Mouse (Mus musculus) neural tube, embryonic 15.5 days (tissue): ENCODE measurements at regions not wholly inside any gene's neighbourhood (a gene's known extent, or its start where the extent isn't known, plus 50 kb on each side); places are given as distances from the start of the nearest gene placed in this dataset.

ENCODE experiments used
- ATAC-seq: fragments of 200-750 bp; cut with Nextera tagmentation; 2 replicates; pipeline ENCODE4 v1.8.0; 2017; ENCODE audit warnings: mild to moderate bottlenecking, moderate TSS enrichment, moderate library complexity; ENCODE audit not compliant: low FRiP score
- H3K27ac ChIP-seq: fragments of 300-500 bp; sonication (generic); replicated peaks from 2 replicates; pipeline ENCODE4 v1.5.1; 2015; ENCODE audit warnings: mild to moderate bottlenecking, inconsistent platforms
- H3K27me3 ChIP-seq: fragments of 300-500 bp; sonication (generic); replicated peaks from 2 replicates; pipeline ENCODE4 v1.6.1; 2015; ENCODE audit warnings: inconsistent platforms
- H3K36me3 ChIP-seq: fragments of 300-500 bp; sonication (generic); 2 replicates; pipeline ENCODE4 v1.6.1; 2015; ENCODE audit warnings: inconsistent platforms
- H3K4me1 ChIP-seq: fragments of 300-500 bp; sonication (generic); 2 replicates; pipeline ENCODE4 v1.6.1; 2015; ENCODE audit warnings: inconsistent platforms
- H3K4me2 ChIP-seq: fragments of 300-500 bp; sonication (generic); 2 replicates; pipeline ENCODE4 v1.6.1; 2015; ENCODE audit warnings: inconsistent platforms, mild to moderate bottlenecking, moderate library complexity
- H3K4me3 ChIP-seq: fragments of 300-500 bp; sonication (generic); replicated peaks from 2 replicates; pipeline ENCODE4 v1.5.1; 2015; ENCODE audit warnings: mild to moderate bottlenecking, inconsistent platforms
- H3K9ac ChIP-seq: fragments of 300-500 bp; sonication (generic); replicated peaks from 2 replicates; pipeline ENCODE4 v1.6.1; 2015; ENCODE audit warnings: mild to moderate bottlenecking, inconsistent platforms
- H3K9me3 ChIP-seq: fragments of 300-500 bp; sonication (generic); replicated peaks from 2 replicates; pipeline ENCODE4 v1.6.1; 2016; ENCODE audit warnings: inconsistent platforms
- WGBS: fragments of 180-500 bp; shearing (Covaris S2); methylation state at CpG from one replicate; pipeline ENCODE4 v1.1.7; 2015; ENCODE audit warnings: mixed read lengths; 5-methylcytosine and 5-hydroxymethylcytosine counted together

DNA sequence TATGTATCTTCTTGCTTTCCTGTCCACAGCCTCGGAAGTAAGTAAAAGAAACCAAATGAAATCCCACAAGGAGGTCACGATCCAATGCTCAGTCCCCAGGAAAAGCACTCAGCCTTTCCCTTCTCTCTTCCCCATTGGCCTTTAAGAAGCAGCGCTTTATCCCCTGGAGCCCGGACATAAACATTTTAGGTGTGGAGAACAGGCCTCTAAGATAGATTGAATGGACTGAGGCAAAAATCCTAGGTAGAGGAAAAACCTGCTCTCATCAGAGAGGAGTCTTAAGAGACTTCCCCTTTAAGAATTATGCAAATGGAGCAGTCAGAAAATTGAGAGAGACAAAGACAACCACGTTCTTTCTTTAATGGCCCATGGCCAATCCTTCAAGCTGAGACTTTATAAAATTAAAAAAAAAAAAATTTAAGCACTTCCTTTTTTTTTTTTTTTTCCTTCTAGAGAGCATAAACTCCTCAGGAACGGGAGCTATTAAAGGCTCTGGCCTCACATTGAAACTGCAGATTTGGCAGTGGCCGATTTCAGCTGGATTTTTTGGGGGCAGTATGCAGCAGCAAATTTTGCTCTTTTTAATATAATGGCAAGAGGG is 1020.5 kb downstream of the 9330182O14Rik start:
- H3K4me3 ChIP-seq = peak overlapping the region; percentile 28
- ATAC-seq = no peak
- peaks cover 16% of the 10 kb centered on the region for H3K4me1 ChIP-seq
- H3K9ac ChIP-seq = no peak overlapping the region
- no peaks in the 10 kb centered on the region for H3K27me3 ChIP-seq
- peak overlapping the region; percentile 59 for H3K4me2 ChIP-seq
- H3K36me3 ChIP-seq = no peaks in the 10 kb centered on the region
- WGBS = 35% methylated on average over 7 of the region's 7 CpGs
- H3K27ac ChIP-seq = no peak overlapping the region
- no peaks in the 10 kb centered on the region for H3K9me3 ChIP-seq

DNA sequence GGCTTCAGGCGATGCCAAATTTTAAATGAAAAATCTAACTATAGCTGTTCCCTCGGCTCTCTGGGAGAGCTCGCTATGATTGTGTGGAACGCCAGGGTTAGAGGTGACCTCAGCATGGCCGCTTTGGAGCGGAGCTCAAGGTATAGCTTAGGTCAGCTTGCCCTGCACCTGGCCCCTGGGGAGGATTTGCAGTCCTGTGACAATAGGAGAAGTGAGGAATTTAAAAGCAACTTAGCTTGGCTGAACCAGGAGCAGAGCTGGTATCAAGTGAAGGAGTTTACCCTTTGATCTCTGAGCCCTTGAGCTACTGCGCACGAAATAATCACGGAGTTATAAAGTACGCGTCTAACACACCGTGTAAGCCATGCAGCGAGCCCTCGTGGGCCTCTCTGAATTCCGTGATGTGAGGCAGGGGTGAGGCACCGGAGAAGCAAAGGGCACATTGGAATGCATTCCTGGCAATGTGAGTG is 1021.0 kb downstream of the 9330182O14Rik start:
- Histone ChIP-seq H3K27ac (0 out of 2 replicates have a peak overlapping the region, but pooled peaks have one; percentile 7), H3K27me3 (no peaks in the 10 kb centered on the region), H3K9me3 (no peaks in the 10 kb centered on the region), H3K9ac (peak overlapping the region; percentile 36; the same call in 1 of the 2 replicates), H3K4me2 (peak overlapping the region; percentile 59), H3K4me1 (peaks cover 16% of the 10 kb centered on the region), H3K36me3 (no peaks in the 10 kb centered on the region), H3K4me3 (peak overlapping the region; percentile 28)
- WGBS = 7% methylated on average over 16 of the region's 16 CpGs
- ATAC-seq = peak; percentile 75

DNA sequence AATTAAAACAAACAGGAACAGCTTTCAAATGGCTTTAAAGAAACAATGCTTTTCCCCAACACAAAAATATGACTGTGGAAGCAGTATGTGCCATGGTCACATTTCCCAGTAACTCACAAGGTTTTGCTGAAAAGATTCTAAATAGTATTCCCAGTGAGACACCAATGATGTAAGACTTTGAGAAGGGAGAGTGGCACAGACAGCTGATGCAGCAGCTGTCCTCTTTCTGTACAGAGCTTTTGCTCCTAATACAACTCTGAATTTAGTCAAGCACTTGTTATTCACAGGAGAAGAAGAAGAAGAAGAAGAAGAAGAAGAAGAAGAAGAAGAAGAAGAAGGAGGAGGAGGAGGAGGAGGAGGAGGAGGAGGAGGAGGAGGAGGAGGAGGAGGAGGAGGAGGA is 1023.6 kb downstream of the 9330182O14Rik start:
- ATAC-seq = no peak
- peaks cover 16% of the 10 kb centered on the region for H3K4me1 ChIP-seq
- no peak overlapping the region for H3K4me2 ChIP-seq
- no peak overlapping the region for H3K9ac ChIP-seq
- no peak overlapping the region for H3K4me3 ChIP-seq
- H3K27ac ChIP-seq = no peak overlapping the region
- H3K9me3 ChIP-seq = no peaks in the 10 kb centered on the region
- no peaks in the 10 kb centered on the region for H3K27me3 ChIP-seq
- H3K36me3 ChIP-seq = no peaks in the 10 kb centered on the region

DNA sequence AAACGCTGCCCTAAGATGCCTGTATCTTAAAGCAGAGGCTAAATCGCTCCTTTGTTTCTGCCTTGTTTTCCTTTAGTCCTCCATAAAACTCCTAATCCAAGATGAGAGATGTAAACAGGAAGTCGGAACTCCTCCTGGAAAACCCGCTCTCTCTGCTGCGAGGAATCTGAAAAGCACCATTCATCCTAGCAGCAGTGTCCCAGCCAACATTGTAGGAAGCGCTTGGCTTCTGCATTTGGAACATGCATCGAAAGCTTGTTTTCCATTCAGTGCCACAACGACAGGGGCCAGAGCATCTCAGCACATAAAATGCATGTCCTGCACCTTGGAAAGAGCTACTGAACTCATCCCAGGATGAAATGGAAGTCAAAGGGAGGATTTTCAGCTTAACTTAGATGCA is 1028.1 kb downstream of the 9330182O14Rik start:
- Histone ChIP-seq H3K4me3 (no peak overlapping the region), H3K36me3 (no peaks in the 10 kb centered on the region), H3K4me1 (0 out of 2 replicates have a peak, but pooled peaks cover 3% of the 10 kb centered on the region), H3K9me3 (no peaks in the 10 kb centered on the region), H3K4me2 (peak overlapping the region; percentile 28; the same call in 1 of the 2 replicates), H3K27me3 (no peaks in the 10 kb centered on the region), H3K9ac (no peak overlapping the region), H3K27ac (no peak overlapping the region)
- no peak; the same call in 1 of the 2 replicates for ATAC-seq
- WGBS = 41% methylated on average over 8 of the region's 8 CpGs

DNA sequence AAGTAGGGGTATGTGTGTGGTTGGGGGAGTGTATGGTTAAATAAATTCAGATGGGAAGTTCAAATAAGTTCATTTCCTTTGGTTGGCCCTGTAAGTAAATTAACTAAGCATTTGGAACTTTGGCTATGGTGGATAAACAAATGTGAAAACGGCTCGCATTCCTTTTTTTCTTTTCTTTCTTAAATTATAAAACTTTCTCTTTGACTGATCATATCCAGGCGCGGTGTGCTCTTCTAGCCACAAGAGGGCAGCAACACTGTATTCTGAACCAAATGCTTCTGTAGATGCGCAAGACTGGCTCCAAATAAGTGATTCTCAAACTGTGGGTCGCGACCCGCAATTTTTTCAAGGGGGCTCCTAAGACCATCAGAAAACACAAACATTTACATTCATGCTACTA is 1028.6 kb downstream of the 9330182O14Rik start:
- WGBS = 5% methylated on average over 8 of the region's 8 CpGs
- H3K27me3 ChIP-seq = no peaks in the 10 kb centered on the region
- peak; percentile 79; the same call in 1 of the 2 replicates for ATAC-seq
- 0 out of 2 replicates have a peak, but pooled peaks cover 3% of the 10 kb centered on the region for H3K4me1 ChIP-seq
- H3K36me3 ChIP-seq = no peaks in the 10 kb centered on the region
- H3K27ac ChIP-seq = no peak overlapping the region
- no peaks in the 10 kb centered on the region for H3K9me3 ChIP-seq
- H3K4me2 ChIP-seq = peak overlapping the region; percentile 28; the same call in 1 of the 2 replicates
- no peak overlapping the region for H3K9ac ChIP-seq
- H3K4me3 ChIP-seq = no peak overlapping the region

DNA sequence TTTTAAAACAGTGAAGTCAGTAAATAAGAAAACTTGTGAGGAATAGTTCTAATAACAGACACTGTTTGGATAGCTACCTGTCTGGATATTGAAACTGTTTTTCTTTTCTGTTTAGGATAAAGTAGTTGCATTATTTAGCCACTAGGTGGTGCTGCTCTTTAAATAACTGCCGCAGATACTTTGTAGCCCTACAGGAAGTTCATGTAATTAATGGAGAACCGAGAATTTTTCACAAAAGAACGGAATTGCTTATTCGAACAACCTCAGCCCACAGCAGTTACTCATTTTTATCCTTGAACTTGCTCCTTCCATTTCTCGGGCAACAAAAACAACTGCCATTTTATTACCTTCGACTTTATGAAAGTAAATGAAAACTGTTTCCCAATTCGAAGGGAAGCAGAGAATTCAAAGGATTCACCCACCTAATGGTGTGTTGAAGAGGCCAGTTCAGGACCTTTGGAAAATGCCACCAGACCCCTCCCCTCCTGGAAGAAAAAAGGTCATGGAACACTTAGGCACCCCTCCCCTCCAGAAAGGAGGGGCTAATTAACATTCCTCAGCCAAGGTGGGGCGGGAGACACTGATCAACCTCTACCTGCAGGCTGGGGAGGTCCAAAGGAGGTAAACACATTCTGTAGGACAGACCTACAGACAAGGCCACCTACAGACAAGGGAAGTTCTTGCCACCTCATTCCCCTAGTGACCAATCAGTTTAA is 1029.6 kb downstream of the 9330182O14Rik start:
- Histone ChIP-seq H3K4me3 (peak overlapping the region; percentile 30), H3K36me3 (no peaks in the 10 kb centered on the region), H3K9me3 (no peaks in the 10 kb centered on the region), H3K4me1 (0 out of 2 replicates have a peak, but pooled peaks cover 3% of the 10 kb centered on the region), H3K4me2 (peak overlapping the region; percentile 54), H3K9ac (no peak overlapping the region), H3K27me3 (no peaks in the 10 kb centered on the region), H3K27ac (no peak overlapping the region)
- peak; percentile 67 for ATAC-seq
- WGBS = 14% methylated on average over 8 of the region's 8 CpGs

DNA sequence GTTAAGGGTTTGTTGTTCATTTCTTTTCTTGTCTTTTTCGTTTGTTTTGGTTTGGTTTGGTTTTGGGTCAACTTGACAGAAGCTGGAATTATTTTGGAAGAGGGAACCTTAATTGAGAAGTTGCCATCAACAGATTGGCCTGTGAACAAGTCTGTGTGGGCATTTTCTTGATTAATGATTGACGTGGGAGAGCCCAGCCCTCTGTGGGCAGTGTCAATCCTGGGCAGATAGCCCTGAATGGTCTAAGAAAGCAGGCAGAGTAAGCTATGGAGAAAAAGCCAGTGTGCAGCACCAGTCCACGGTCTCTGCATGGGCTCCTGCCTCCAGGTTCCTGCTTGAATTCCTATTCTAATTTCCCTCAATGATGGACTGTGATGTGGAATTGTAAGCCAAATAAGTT is 1031.4 kb downstream of the 9330182O14Rik start:
- 0 out of 2 replicates have a peak, but pooled peaks cover 3% of the 10 kb centered on the region for H3K4me1 ChIP-seq
- no peaks in the 10 kb centered on the region for H3K27me3 ChIP-seq
- H3K9me3 ChIP-seq = no peaks in the 10 kb centered on the region
- no peak for ATAC-seq
- no peak overlapping the region for H3K4me3 ChIP-seq
- H3K4me2 ChIP-seq = no peak overlapping the region
- no peaks in the 10 kb centered on the region for H3K36me3 ChIP-seq
- no peak overlapping the region for H3K27ac ChIP-seq
- 80% methylated on average over 3 of the region's 3 CpGs for WGBS
- H3K9ac ChIP-seq = no peak overlapping the region

DNA sequence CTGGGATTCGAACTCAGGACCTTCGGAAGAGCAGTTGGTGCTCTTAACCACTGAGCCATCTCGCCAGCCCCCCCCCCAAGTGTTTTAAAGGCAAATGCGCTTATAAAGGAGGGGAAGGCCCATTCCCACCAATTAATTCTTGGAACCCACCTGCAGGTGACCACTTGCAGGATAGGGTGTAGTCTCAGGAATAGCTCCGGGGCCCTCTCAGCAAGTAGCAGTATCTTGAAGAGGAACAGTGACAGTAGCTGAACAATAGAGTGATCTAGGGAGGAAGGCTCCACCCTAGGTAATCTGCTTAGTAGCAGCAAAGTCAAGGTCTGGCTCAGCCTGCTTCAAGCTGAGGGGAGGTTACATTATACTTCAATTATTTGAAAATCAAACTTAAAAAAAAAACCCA is 1056.6 kb downstream of the 9330182O14Rik start:
- H3K27ac ChIP-seq = no peak overlapping the region
- H3K36me3 ChIP-seq = no peaks in the 10 kb centered on the region
- ATAC-seq = no peak
- 78% methylated on average over 5 of the region's 5 CpGs for WGBS
- H3K27me3 ChIP-seq = no peaks in the 10 kb centered on the region
- H3K4me1 ChIP-seq = no peaks in the 10 kb centered on the region
- no peak overlapping the region for H3K4me2 ChIP-seq
- H3K9me3 ChIP-seq = no peaks in the 10 kb centered on the region
- H3K4me3 ChIP-seq = no peak overlapping the region
- H3K9ac ChIP-seq = no peak overlapping the region

DNA sequence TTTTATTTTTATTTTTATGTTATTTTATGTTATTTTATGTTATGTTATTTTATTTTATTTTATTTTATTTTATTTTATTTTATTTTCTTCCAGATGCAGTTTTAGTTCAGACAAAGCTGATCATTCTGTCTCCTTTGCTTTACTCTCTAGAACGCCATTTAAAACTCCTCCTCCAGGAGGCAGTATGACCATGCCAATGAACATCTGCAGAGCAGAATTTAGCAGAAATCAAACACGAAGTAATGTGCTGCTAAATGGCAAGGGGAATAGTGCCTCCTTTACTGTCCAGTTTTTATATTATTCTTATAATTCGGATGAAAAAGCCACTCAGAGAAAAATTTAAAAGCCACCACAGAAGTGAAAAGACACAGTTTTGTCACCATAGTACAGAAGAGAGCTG is 1059.1 kb downstream of the 9330182O14Rik start:
- 29% methylated on average over 3 of the region's 3 CpGs for WGBS
- Histone ChIP-seq H3K27me3 (no peaks in the 10 kb centered on the region), H3K27ac (no peak overlapping the region), H3K9ac (no peak overlapping the region), H3K4me3 (no peak overlapping the region), H3K4me2 (no peak overlapping the region), H3K4me1 (no peaks in the 10 kb centered on the region), H3K36me3 (no peaks in the 10 kb centered on the region), H3K9me3 (no peaks in the 10 kb centered on the region)
- ATAC-seq = peak; percentile 77

DNA sequence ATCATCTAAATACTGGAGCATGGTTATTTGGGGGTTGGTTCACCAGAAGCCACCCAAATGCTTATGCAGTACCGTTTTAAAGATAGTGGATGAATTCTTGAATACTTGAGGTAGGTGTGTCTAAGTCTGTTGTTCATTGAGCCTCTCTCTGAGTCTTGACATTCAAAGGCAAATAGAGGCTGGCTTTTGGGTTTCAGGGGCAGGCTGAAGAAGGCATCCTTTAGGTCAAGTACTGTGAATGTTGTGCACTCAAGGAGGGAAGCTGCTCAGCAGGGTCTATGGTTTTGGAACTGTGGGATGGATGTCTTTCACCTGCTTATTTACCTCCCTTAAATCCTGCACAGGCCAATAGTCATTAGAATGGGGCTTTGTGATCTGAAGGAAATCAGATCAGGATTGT is 1089.6 kb downstream of the 9330182O14Rik start:
- Histone ChIP-seq H3K9me3 (no peaks in the 10 kb centered on the region), H3K4me1 (no peaks in the 10 kb centered on the region), H3K9ac (no peak overlapping the region), H3K4me3 (no peak overlapping the region), H3K27ac (no peak overlapping the region), H3K27me3 (no peaks in the 10 kb centered on the region), H3K36me3 (no peaks in the 10 kb centered on the region), H3K4me2 (no peak overlapping the region)
- 88% methylated on average over 1 of the region's 1 CpGs for WGBS
- no peak for ATAC-seq

DNA sequence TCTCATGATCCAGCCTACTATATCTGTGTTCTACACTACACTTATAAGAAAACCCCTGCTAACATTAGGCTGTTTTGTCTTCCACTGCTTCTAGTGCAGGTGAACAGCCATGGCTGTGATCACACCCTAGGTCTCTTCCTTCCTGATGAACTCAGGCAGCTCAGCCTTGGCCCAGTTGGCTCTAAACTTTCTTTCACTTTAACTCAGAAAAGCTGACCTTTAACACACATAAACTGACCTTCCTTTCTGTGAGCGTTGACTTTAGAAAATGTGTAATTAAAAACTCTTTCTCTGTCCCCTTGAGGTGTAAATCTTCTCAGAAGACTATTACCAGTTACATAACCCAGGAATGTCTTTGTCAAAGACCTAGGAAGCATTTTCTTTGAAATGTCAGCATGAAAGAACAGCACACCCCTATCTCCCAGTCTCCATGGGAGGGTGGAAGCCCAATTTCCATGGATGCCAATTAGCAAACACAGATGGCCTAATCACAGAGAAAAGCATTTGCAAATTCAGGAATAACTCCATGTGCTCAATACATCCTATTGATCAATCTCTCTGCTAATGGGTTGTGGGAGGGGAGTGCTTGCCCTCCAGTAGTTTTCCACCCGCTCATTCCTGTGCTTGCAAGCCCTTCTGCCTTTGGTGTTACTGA is 1098.4 kb downstream of the 9330182O14Rik start:
- Histone ChIP-seq H3K36me3 (no peaks in the 10 kb centered on the region), H3K27ac (no peak overlapping the region), H3K27me3 (no peaks in the 10 kb centered on the region), H3K9me3 (no peaks in the 10 kb centered on the region), H3K9ac (no peak overlapping the region), H3K4me1 (no peaks in the 10 kb centered on the region), H3K4me2 (no peak overlapping the region), H3K4me3 (no peak overlapping the region)
- WGBS = 25% methylated on average over 2 of the region's 2 CpGs
- no peak for ATAC-seq
